Mouse (Mus musculus): Measurements from ENCODE around the gene Cnnm3.
"Not testable (repeated sequence)": the region's sequence is repeated elsewhere in the genome, so short reads cannot be mapped to it uniquely, and the experiment has no call there.

Gene Cnnm3

GRCm38 (mm10) chr1:36536783-36537182 is 25.1 kb downstream of the Cnnm3 start, which contains the start of gene Ankrd23:
Ankrd23 (minus strand) TSS chr1:36536883.
- DNase-seq (ENCODE audit: low spot score), result not testable (repeated sequence)

GRCm38 (mm10) chr1:36538727-36539126 is 27.1 kb downstream of the Cnnm3 start:
- no peak for DNase-seq (ENCODE audit: low spot score)

GRCm38 (mm10) chr1:36539186-36539585 is 27.5 kb downstream of the Cnnm3 start, which contains the start of gene Gm42417:
Gm42417 (minus strand) TSS chr1:36539429.
- DNase-seq (ENCODE audit: low spot score), result no peak

- no peak for DNase-seq (ENCODE audit: low spot score)
Observed at GRCm38 (mm10) chr1:36540132-36540531, 28.5 kb downstream of the Cnnm3 start.

GRCm38 (mm10) chr1:36540807-36541206 is 29.1 kb downstream of the Cnnm3 start:
- DNase-seq (ENCODE audit: low spot score), result no peak

GRCm38 (mm10) chr1:36541844-36542243 is 30.2 kb downstream of the Cnnm3 start:
- DNase-seq (ENCODE audit: low spot score), result no peak

GRCm38 (mm10) chr1:36542925-36543324 is 31.3 kb downstream of the Cnnm3 start:
- no peak for DNase-seq (ENCODE audit: low spot score)

- no peak for DNase-seq (ENCODE audit: low spot score)
Observed at GRCm38 (mm10) chr1:36545382-36545781, 33.7 kb downstream of the Cnnm3 start.

GRCm38 (mm10) chr1:36545845-36546600 is 34.4 kb downstream of the Cnnm3 start:
- DNase-seq (ENCODE audit: low spot score), result no peak

- peak; percentile 99 for DNase-seq (ENCODE audit: low spot score)
Observed at GRCm38 (mm10) chr1:36546888-36547471, 35.3 kb downstream of the Cnnm3 start, which contains the start of gene Ankrd39. Ankrd39 (minus strand) TSS chr1:36547445.

GRCm38 (mm10) chr1:36547981-36548598 is 36.4 kb downstream of the Cnnm3 start:
- no peak for DNase-seq (ENCODE audit: low spot score)

GRCm38 (mm10) chr1:36548771-36549170 is 37.1 kb downstream of the Cnnm3 start:
- no peak for DNase-seq (ENCODE audit: low spot score)

- no peak for DNase-seq (ENCODE audit: low spot score)
Observed at GRCm38 (mm10) chr1:36549491-36549890, 37.8 kb downstream of the Cnnm3 start.

GRCm38 (mm10) chr1:36550075-36550863 is 38.6 kb downstream of the Cnnm3 start:
- DNase-seq (ENCODE audit: low spot score), result no peak

GRCm38 (mm10) chr1:36551904-36552303 is 40.2 kb downstream of the Cnnm3 start:
- no peak for DNase-seq (ENCODE audit: low spot score)

GRCm38 (mm10) chr1:36552506-36552905 is 40.8 kb downstream of the Cnnm3 start:
- DNase-seq (ENCODE audit: low spot score), result no peak

GRCm38 (mm10) chr1:36554633-36555399 is 43.1 kb downstream of the Cnnm3 start:
- DNase-seq (ENCODE audit: low spot score), result no peak

GRCm38 (mm10) chr1:36555798-36556395 is 44.2 kb downstream of the Cnnm3 start:
- DNase-seq (ENCODE audit: low spot score), result no peak

GRCm38 (mm10) chr1:36556553-36557456 is 45.1 kb downstream of the Cnnm3 start:
- peak; percentile 85 for DNase-seq (ENCODE audit: low spot score)

- peak; percentile 45 for DNase-seq (ENCODE audit: low spot score)
Observed at GRCm38 (mm10) chr1:36557457-36558011, 45.9 kb downstream of the Cnnm3 start.
